ENCODE assay signal across 14 mouse cellular contexts in genomic region chr3:39494363-39494762, GRCm38 (mm10).
A peak's percentile ranks its signal among the peaks of the same experiment; 100 is the strongest.
DNase-seq lines count a peak whose midpoint lies in the region.
"Had no signal": no experiment of that assay in that cellular context is flagged by ENCODE, and none has a peak within 500 bp of the region (broad histone marks: within the 10 kb centered on the region; RNA-seq: fewer than 3 reads in every experiment).

No protein-coding gene starts in this region.

- peak; percentile 6 to 15 for DNase-seq in frontal cortex, postnatal 36 days (ENCODE audit: low spot score in 2 of 2)
- no peak for DNase-seq in frontal cortex, postnatal 14 days (ENCODE audit: low spot score in 2 of 2)
- peak; percentile 8 to 60 for DNase-seq in left cerebral cortex, postnatal 25 days (ENCODE audit: low spot score in 2 of 2)
- DNase-seq in left cerebral cortex, postnatal 10 days (ENCODE audit: extremely low spot score in 1 of 2, low spot score in 2 of 2), result no peak
- DNase-seq in brain, adult 2 months (ENCODE audit: low read depth, low spot score), result peak; percentile 72
- DNase-seq in layer of hippocampus, adult 8-10 months (ENCODE audit: low spot score in 2 of 2), result peak; percentile 8 to 13
- DNase-seq in ovary, postnatal 10 days (ENCODE audit: low spot score), result no peak
- DNase-seq in cerebellum, adult 11 months, result no peak
- DNase-seq: adrenal gland, postnatal 14 days; cerebellum, adult 2 months; cerebellum, postnatal 10 days; forebrain, postnatal 0 days; heart, adult 2 months; heart, postnatal 14 days had no signal

- intact Hi-C loops in left cerebral cortex, postnatal 25 days (cut with DNase I), result no loop called here
- intact Hi-C loops in left cerebral cortex, postnatal 10 days (cut with DNase I), result no loop called here

Comparison
In these comparisons a context has a peak if more than half of its experiments do, and no peak if none do; other contexts are left out.
1. DNase-seq: peak in frontal cortex, postnatal 36 days (2 of 2), left cerebral cortex, postnatal 25 days (2 of 2), brain, adult 2 months (single experiment) and layer of hippocampus, adult 8-10 months (2 of 2); none in frontal cortex, postnatal 14 days (0 of 2), left cerebral cortex, postnatal 10 days (0 of 2), ovary, postnatal 10 days (single experiment) and cerebellum, adult 11 months (single experiment).